Mouse (Mus musculus) kidney, embryonic 14.5 days (tissue): ENCODE measurements around the gene Osbpl7. TPM values are rescaled to one million over a fixed set of nuclear protein-coding genes. Genes with fewer than 3 reads are reported as not detected.

Experiments used
- ATAC-seq: fragments of 200-750 bp; cut with Nextera tagmentation; 2 replicates; pipeline ENCODE4 v1.8.0; 2017; ENCODE audit warnings: moderate number of reproducible peaks, mild to moderate bottlenecking, moderate TSS enrichment, moderate library complexity; ENCODE audit not compliant: low FRiP score, low TSS enrichment
- H3K27ac ChIP-seq: fragments of 300-500 bp; sonication (generic); 2 replicates; pipeline ENCODE4 v1.5.1; 2014; ENCODE audit warnings: low read depth, mild to moderate bottlenecking, low read length, moderate library complexity, mixed read lengths
- H3K27me3 ChIP-seq: fragments of 300-500 bp; sonication (generic); 2 replicates; pipeline ENCODE4 v1.6.1; 2014; ENCODE audit warnings: mild to moderate bottlenecking, low read length; ENCODE audit not compliant: control insufficient read depth, insufficient read depth
- H3K36me3 ChIP-seq: fragments of 300-500 bp; sonication (generic); 2 replicates; pipeline ENCODE4 v1.6.1; 2014; ENCODE audit warnings: low read length, mixed read lengths; ENCODE audit not compliant: control insufficient read depth, insufficient read depth
- H3K4me1 ChIP-seq: fragments of 300-500 bp; sonication (generic); 2 replicates; pipeline ENCODE4 v1.6.1; 2014; ENCODE audit warnings: low read length, mixed read lengths; ENCODE audit not compliant: control insufficient read depth, insufficient read depth
- H3K4me2 ChIP-seq: fragments of 300-500 bp; sonication (generic); replicated peaks from 2 replicates; pipeline ENCODE4 v1.6.1; 2014; ENCODE audit warnings: low read depth, mild to moderate bottlenecking, low read length
- H3K4me3 ChIP-seq: fragments of 300-500 bp; sonication (generic); 2 replicates; pipeline ENCODE4 v1.5.1; 2014; ENCODE audit warnings: mild to moderate bottlenecking, low read length
- H3K9ac ChIP-seq: fragments of 300-500 bp; sonication (generic); 2 replicates; pipeline ENCODE4 v1.6.1; 2014; ENCODE audit warnings: low read depth, mild to moderate bottlenecking, low read length, moderate library complexity
- H3K9me3 ChIP-seq: fragments of 300-500 bp; sonication (generic); 2 replicates; pipeline ENCODE4 v1.6.1; 2016; ENCODE audit warnings: low read length; ENCODE audit not compliant: control insufficient read depth
- WGBS: fragments of 180-500 bp; shearing (Covaris S2); extraction: QIAGEN DNeasy Blood & Tissue Kit; methylation state at CpG from one replicate; pipeline ENCODE4 v1.1.7; 2014; 5-methylcytosine and 5-hydroxymethylcytosine counted together
- polyA plus RNA-seq: library from polyadenylated mRNA; unstranded; fragments of >200 nt; fragmentation: Nextera tagmentation; extraction: Ambion mirVana; gene quantifications from 2 replicates; pipeline ENCODE4 v1.2.1, GENCODE M21; 2014

Osbpl7 gene
- polyA plus RNA-seq, 1 experiment from 2014 or later: 5.1 TPM

DNA sequence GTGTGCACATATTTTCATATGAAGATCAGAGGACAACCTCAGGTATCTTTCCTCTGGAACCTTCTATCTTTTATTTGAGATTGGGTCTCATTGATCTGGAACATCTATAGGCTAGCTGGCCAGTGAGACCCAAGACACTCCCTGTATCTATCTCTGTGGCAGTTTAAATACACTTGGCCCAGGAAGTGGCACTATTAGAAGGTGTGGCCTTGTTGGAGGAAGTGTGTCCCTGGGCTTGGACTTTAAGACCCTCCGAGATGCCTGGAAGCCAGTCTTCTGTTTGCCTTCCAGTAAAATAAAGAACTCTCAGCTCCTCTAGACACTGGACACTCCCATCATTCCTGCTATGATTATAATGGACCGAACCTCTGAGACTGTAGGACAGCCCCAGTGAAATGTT, 19.3 kb downstream of the Osbpl7 start:
- H3K9me3 ChIP-seq: no peaks in the 10 kb centered on the region
- no peak overlapping the region for H3K9ac ChIP-seq
- H3K4me3 ChIP-seq: no peak overlapping the region
- no peaks in the 10 kb centered on the region for H3K4me1 ChIP-seq
- H3K27ac ChIP-seq: no peak overlapping the region
- 78% methylated on average over 2 of the region's 2 CpGs for WGBS
- peaks cover 4% of the 10 kb centered on the region; the same call in 1 of the 2 replicates for H3K36me3 ChIP-seq
- H3K4me2 ChIP-seq: no peak overlapping the region
- no peak for ATAC-seq
- no peaks in the 10 kb centered on the region for H3K27me3 ChIP-seq

DNA sequence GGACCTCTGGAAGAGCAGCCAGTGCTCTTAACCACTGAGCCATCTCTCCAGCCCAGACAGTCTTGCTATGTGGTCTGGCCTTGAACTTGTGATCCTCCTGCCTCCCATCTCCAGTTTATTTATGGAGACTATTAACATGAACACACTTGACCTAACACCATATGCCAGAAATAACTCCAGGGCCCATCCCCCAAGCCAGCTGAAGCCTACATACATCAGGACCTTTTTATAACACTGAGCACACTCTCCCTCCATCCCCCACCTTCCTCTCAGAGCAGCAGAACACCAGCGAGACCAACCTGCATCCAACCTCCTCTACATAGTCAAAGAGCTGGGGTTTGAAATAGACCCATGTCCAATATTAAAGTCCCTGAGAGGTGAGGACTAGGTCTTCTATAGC, 20.7 kb downstream of the Osbpl7 start:
- Histone ChIP-seq H3K4me2 (no peak overlapping the region), H3K4me3 (no peak overlapping the region), H3K36me3 (peaks cover 4% of the 10 kb centered on the region; the same call in 1 of the 2 replicates), H3K27me3 (no peaks in the 10 kb centered on the region), H3K9ac (no peak overlapping the region), H3K27ac (no peak overlapping the region), H3K4me1 (no peaks in the 10 kb centered on the region), H3K9me3 (no peaks in the 10 kb centered on the region)
- ATAC-seq: no peak
- WGBS: 48% methylated on average over 1 of the region's 1 CpGs

DNA sequence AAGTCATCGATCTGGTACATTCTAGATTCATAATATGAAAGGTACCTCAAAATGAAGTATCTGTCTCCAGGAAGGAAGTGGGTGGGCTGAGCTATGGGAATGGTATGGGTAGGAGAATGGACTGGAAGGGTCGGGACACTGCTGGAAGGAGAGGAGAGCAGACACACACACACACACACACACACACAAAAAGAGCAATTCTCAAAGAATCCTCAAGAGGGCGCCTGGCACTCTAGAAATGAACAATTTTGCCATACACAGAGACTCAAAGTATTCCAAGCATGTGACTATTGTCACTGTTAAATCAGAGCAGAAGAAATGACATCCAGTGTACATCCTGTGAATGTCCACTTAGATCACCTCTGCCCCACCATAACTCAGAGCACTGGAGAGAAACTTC, 22.1 kb downstream of the Osbpl7 start:
- no peaks in the 10 kb centered on the region; the same call in 1 of the 2 replicates for H3K36me3 ChIP-seq
- H3K9ac ChIP-seq: no peak overlapping the region
- H3K9me3 ChIP-seq: no peaks in the 10 kb centered on the region
- 30% methylated on average over 3 of the region's 3 CpGs for WGBS
- no peaks in the 10 kb centered on the region for H3K27me3 ChIP-seq
- no peak overlapping the region for H3K4me3 ChIP-seq
- H3K4me1 ChIP-seq: no peaks in the 10 kb centered on the region
- ATAC-seq: peak; percentile 63; the same call in 1 of the 2 replicates
- no peak overlapping the region for H3K27ac ChIP-seq
- H3K4me2 ChIP-seq: no peak overlapping the region

DNA sequence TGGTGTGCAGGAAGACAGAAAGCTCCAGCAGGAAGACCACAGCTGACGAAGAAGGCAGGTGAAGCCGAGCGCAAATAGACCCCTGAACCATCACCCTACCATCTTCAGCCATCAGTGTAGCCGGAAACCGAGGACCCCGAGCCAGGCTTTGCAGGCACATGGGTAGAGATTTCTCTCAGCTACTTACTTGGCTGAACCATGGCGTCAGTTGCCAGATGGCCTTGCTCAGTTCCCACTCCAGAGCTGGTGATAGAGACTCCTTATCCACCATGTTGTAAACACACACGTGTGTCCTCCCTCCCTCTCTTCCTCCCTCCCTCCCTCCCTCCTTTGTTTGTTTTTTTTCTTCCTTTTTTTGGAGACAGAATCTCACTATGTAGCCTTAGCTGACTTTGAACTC, 23.8 kb downstream of the Osbpl7 start:
- no peak overlapping the region for H3K4me2 ChIP-seq
- no peak for ATAC-seq
- no peaks in the 10 kb centered on the region for H3K36me3 ChIP-seq
- H3K27me3 ChIP-seq: no peaks in the 10 kb centered on the region
- 63% methylated on average over 8 of the region's 8 CpGs for WGBS
- no peak overlapping the region for H3K9ac ChIP-seq
- H3K27ac ChIP-seq: no peak overlapping the region
- H3K9me3 ChIP-seq: no peaks in the 10 kb centered on the region
- no peaks in the 10 kb centered on the region for H3K4me1 ChIP-seq
- H3K4me3 ChIP-seq: no peak overlapping the region

DNA sequence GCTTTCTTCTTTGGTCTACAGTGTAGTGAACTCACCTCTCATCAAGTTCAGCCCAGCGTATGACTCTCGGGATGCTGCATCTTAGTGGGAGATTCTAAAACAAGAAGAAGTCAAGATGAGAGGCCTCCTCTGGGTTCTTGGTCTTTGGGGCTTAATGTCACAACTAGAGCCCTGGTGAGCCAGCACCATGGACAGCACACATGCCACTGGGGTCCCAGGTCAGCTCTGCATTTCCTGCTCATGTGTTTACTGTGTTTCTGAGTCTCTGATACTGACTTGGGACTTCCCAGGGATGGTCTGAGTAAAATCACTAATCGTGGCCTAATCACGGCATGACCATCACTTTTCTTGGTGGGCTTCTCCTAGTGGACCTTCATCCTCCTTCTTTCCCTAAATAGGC, 28.3 kb downstream of the Osbpl7 start:
- 53% methylated on average over 4 of the region's 4 CpGs for WGBS
- no peak overlapping the region for H3K27ac ChIP-seq
- no peak overlapping the region for H3K4me3 ChIP-seq
- no peaks in the 10 kb centered on the region for H3K36me3 ChIP-seq
- ATAC-seq: no peak
- H3K27me3 ChIP-seq: no peaks in the 10 kb centered on the region
- no peak overlapping the region for H3K4me2 ChIP-seq
- H3K9me3 ChIP-seq: no peaks in the 10 kb centered on the region
- peaks cover 5% of the 10 kb centered on the region for H3K4me1 ChIP-seq
- no peak overlapping the region for H3K9ac ChIP-seq

DNA sequence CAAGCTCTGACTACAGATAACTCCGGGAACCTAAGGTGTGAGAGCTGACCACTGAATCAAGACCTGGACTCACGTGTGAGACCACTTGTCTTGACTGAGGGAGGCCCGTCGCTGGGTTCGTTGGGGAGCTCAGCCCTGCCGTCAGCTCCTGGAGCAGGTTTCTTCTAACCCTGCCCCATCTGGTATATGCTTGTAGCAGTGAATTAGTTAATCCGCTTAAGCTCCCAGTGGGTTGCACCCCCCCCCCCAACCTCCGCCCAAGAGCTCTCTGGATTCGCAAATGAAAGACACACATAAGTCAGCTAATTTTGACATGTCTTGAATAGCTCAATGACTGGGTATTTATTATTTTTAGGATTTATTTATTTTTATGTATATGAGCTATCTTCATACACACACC, 29.9 kb downstream of the Osbpl7 start:
- no peak overlapping the region for H3K27ac ChIP-seq
- ATAC-seq: no peak
- no peak overlapping the region for H3K4me2 ChIP-seq
- no peaks in the 10 kb centered on the region for H3K36me3 ChIP-seq
- H3K9me3 ChIP-seq: no peaks in the 10 kb centered on the region
- no peak overlapping the region for H3K9ac ChIP-seq
- H3K27me3 ChIP-seq: no peaks in the 10 kb centered on the region
- H3K4me1 ChIP-seq: peaks cover 9% of the 10 kb centered on the region
- WGBS: 55% methylated on average over 9 of the region's 9 CpGs
- H3K4me3 ChIP-seq: no peak overlapping the region

DNA sequence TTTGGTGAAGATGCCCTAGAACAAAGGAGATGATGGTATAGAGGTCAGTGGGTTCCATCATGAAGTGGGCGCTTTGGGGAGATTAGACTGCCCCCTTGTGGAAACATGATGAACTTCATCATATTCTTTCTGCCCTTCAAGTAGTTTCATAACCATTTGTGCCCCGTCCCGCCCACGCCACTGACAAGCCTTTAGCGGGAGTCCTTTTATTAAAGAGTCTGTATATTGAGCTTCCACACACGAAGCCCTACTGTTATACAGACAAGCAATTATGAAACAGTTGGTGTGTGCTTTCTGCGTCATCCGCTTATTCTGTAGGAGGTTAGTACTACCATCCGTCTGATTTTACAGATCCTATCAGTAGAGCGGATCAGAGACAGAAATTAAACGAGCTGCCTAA, 32.5 kb downstream of the Osbpl7 start:
- Histone ChIP-seq H3K27ac (no peak overlapping the region), H3K9me3 (no peaks in the 10 kb centered on the region), H3K4me2 (0 out of 2 replicates have a peak overlapping the region, but pooled peaks have one; percentile 21), H3K4me1 (peaks cover 9% of the 10 kb centered on the region), H3K36me3 (no peaks in the 10 kb centered on the region), H3K4me3 (no peak overlapping the region), H3K27me3 (no peaks in the 10 kb centered on the region), H3K9ac (no peak overlapping the region)
- ATAC-seq: no peak
- 39% methylated on average over 11 of the region's 11 CpGs for WGBS

DNA sequence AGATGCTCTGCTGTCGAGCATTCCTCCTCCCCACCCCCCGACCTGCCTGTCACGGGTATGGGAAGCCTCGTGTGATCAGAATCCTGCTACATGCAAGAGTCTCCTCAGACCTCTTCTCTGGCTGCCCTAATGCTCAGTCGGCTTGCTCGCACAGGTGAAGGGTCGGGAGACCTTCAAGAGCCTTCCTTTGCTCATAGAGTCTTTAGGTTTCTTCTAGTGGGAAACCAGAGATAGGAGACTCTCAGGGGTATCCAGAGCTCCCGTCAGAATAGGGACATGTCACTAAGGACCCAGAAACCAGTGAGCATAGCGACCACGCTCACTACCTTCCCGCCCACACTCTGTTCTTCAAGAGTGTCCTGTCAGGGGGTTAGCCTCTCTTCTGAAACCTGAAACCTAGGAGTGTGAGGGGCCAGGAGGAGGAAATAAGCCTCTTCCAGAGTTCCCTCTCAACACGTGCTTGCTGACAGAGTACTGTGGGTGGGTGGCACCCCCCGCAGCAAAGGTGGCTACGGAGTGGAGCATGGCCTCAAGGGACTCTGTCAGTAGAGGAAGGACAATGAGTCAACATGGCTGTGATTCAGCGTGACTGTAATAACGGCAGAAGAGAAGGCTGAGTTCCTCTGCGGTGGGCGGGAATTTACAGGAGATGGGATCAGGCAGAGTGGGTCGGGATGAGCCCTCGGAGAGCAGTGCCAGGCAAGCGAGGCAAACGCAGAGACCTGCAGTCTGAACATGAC, 33.1 kb downstream of the Osbpl7 start:
- no peak for ATAC-seq

DNA sequence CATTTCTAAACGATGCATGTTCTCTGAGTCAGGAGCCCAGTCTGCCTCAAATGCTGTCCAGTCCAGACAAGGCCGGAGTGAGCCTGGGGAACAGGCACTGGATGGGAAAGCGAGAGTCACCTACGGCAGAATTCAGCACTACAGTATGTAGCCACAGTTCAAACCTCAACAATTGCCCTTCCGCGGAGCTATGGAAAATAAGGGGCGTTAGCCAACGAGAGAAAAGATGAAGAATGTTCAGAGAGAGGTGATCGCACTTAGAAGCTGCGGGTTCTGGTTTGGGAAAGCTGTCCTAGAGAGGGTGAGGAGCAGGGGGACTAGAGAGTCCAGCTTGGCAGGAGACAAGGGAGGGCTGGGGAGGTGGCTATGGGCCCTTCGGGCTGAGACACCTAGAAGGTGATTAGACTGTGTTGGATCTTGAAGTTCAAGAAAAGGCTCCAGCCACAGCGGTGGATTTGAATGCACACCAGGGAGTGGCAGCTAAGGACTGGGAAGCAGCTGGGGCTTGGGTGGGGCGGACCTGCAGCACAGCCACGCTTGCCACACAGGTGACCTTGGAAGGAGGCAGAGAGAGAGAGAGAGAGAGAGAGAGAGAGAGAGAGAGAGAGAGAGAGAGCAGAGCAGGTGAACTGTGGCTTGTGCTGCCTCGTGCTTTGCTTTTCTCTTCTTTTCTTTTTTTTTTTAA, 34.5 kb downstream of the Osbpl7 start:
- Histone ChIP-seq H3K9ac (no peak overlapping the region), H3K36me3 (no peaks in the 10 kb centered on the region), H3K9me3 (no peaks in the 10 kb centered on the region), H3K4me1 (peaks cover 9% of the 10 kb centered on the region), H3K27me3 (no peaks in the 10 kb centered on the region), H3K4me3 (no peak overlapping the region), H3K4me2 (no peak overlapping the region), H3K27ac (no peak overlapping the region)
- 84% methylated on average over 15 of the region's 15 CpGs for WGBS
- ATAC-seq: no peak

More for the DNA sequence above, 33.1 kb downstream of the Osbpl7 start:
- Histone ChIP-seq H3K4me1 (peaks cover 9% of the 10 kb centered on the region), H3K27ac (no peak overlapping the region), H3K36me3 (no peaks in the 10 kb centered on the region), H3K4me3 (no peak overlapping the region), H3K4me2 (peak overlapping the region; percentile 21; the same call in 1 of the 2 replicates), H3K9me3 (no peaks in the 10 kb centered on the region), H3K27me3 (no peaks in the 10 kb centered on the region), H3K9ac (no peak overlapping the region)
- 13% methylated on average over 22 of the region's 22 CpGs for WGBS
